9 mouse cellular contexts compared by ENCODE assay signal in the genomic region with DNA sequence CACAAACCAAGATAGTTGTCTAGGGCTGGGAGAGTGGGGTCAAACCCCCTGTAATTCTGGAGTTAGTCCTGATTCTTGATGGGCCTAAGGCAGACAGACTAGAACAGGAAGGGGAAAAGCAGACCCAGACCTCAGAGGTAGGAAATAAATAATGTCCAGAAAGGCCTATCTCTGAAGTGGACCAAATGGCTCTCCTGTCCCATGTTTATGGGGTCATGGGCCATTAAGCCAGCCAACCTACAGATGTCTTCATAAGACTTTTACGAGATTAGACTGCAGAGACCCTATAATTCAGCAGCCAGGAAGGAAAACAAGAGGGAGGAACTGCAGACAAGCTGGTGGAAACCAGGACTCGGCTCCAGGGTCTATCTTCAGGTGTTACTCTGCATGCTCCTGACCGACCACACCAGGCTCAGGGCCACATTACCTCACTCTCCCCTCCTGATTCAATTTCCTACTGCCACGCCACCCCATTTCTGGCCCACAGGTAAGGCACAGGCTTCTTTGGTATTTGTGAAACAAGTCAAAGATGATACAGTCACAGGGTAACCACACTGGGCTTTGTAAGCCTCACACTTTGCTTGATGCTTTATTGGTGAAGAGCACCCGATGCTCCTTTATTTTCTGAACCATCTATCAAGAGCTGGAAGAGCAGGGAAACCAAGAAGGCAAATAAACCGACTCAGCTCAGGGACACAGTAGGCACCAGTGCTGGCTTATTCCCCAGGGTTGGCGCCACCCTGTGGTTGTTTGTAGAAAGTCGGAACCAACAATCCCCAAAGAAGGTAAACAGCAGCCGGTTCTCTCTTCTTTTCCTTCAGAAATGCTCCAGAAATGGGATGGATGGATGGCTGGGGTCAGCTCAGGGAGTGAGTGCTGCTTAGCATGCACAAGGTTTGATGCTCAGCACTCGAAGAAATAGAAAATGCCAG. TPM values are rescaled to one million over a fixed set of nuclear protein-coding genes. Genes with fewer than 3 reads are reported as not detected.
DNase-seq lines count a peak whose midpoint lies in the region; ATAC-seq and TF ChIP-seq lines count a peak whose summit lies in the region.
"Had no signal": no experiment of that assay in that cellular context is flagged by ENCODE, and none has a peak within 500 bp of the region (broad histone marks: within the 10 kb centered on the region; RNA-seq: fewer than 3 reads in every experiment).

No protein-coding gene starts in this region.

- H3K4me2 ChIP-seq in midbrain, postnatal 0 days (ENCODE audit: low read depth, low read length, poor library complexity, severe bottlenecking): no peak overlapping the region
- no peak overlapping the region for H3K4me2 ChIP-seq in midbrain, embryonic 15.5 days
- no peak overlapping the region for H3K4me2 ChIP-seq in kidney, embryonic 16.5 days (replicated peaks; ENCODE audit: low read depth, low read length)
- no peak overlapping the region for H3K4me2 ChIP-seq in neural tube, embryonic 13.5 days

- 66% methylated on average over 10 of the region's 10 CpGs for WGBS in midbrain, postnatal 0 days
- 66% methylated on average over 10 of the region's 10 CpGs for WGBS in midbrain, embryonic 15.5 days
- WGBS in kidney, embryonic 16.5 days: 17% methylated on average over 10 of the region's 10 CpGs
- WGBS in neural tube, embryonic 13.5 days: 49% methylated on average over 10 of the region's 10 CpGs

- peak; percentile 65 for DNase-seq in gastrocnemius, postnatal 14 days
- no peak for DNase-seq in gastrocnemius, postnatal 36 days
- DNase-seq in midbrain, postnatal 0 days (ENCODE audit: low spot score): peak; percentile 74
- DNase-seq in adrenal gland, postnatal 10 days: peak; percentile 77
- DNase-seq in T-cell, adult 2 months (ENCODE audit: low spot score): no peak

- ATAC-seq in midbrain, postnatal 0 days (ENCODE audit: low FRiP score): no peak
- ATAC-seq in midbrain, embryonic 15.5 days (replicated peaks): no peak
- peak; percentile 67 for ATAC-seq in kidney, embryonic 16.5 days (ENCODE audit: low FRiP score, low TSS enrichment)
- peak; percentile 29; the same call in 1 of the 2 replicates for ATAC-seq in neural tube, embryonic 13.5 days (ENCODE audit: low read depth)

- peak; percentile 80 for TF ChIP-seq CTCF in midbrain, postnatal 0 days (IDR thresholded peaks at IDR 0.05)

- H3K36me3 ChIP-seq in midbrain, postnatal 0 days (ENCODE audit: insufficient read depth, low read length): 0 out of 2 replicates have a peak, but pooled peaks cover 7% of the 10 kb centered on the region
- peaks cover 10% of the 10 kb centered on the region; the same call in 1 of the 2 replicates for H3K36me3 ChIP-seq in midbrain, embryonic 15.5 days (replicated peaks)
- H3K36me3 ChIP-seq in kidney, embryonic 16.5 days (ENCODE audit: insufficient read depth, low read length): peaks cover 5% of the 10 kb centered on the region
- peaks cover 28% of the 10 kb centered on the region for H3K36me3 ChIP-seq in neural tube, embryonic 13.5 days

- no peaks in the 10 kb centered on the region for H3K9me3 ChIP-seq in midbrain, postnatal 0 days (ENCODE audit: low read length)
- H3K9me3 ChIP-seq in midbrain, embryonic 15.5 days: no peaks in the 10 kb centered on the region
- no peaks in the 10 kb centered on the region for H3K9me3 ChIP-seq in kidney, embryonic 16.5 days (ENCODE audit: low read length)
- H3K9me3 ChIP-seq in neural tube, embryonic 13.5 days: no peaks in the 10 kb centered on the region

- no peaks in the 10 kb centered on the region for H3K4me1 ChIP-seq in midbrain, postnatal 0 days (ENCODE audit: insufficient read depth, low read length)
- no peaks in the 10 kb centered on the region for H3K4me1 ChIP-seq in midbrain, embryonic 15.5 days
- H3K4me1 ChIP-seq in kidney, embryonic 16.5 days (ENCODE audit: insufficient read depth, low read length): peaks cover 23% of the 10 kb centered on the region
- H3K4me1 ChIP-seq in neural tube, embryonic 13.5 days (replicated peaks): peaks cover 31% of the 10 kb centered on the region

- no peak overlapping the region for H3K9ac ChIP-seq in midbrain, postnatal 0 days (replicated peaks; ENCODE audit: low read length, poor library complexity, severe bottlenecking)
- H3K9ac ChIP-seq in midbrain, embryonic 15.5 days: no peak overlapping the region
- H3K9ac ChIP-seq in kidney, embryonic 16.5 days (replicated peaks; ENCODE audit: low read length): no peak overlapping the region
- no peak overlapping the region for H3K9ac ChIP-seq in neural tube, embryonic 13.5 days

- intact Hi-C loops in gastrocnemius, postnatal 14 days (cut with DNase I; ENCODE audit: low total_unique reads): no loop called here
- intact Hi-C loops in gastrocnemius, postnatal 36 days (cut with DNase I): no loop called here

- no peak overlapping the region for H3K27ac ChIP-seq in midbrain, postnatal 0 days (ENCODE audit: low read depth, low read length)
- no peak overlapping the region for H3K27ac ChIP-seq in midbrain, embryonic 15.5 days
- peak overlapping the region; percentile 74 for H3K27ac ChIP-seq in kidney, embryonic 16.5 days (ENCODE audit: low read length)
- H3K27ac ChIP-seq in neural tube, embryonic 13.5 days (replicated peaks): peak overlapping the region; percentile 57

- no peaks in the 10 kb centered on the region for H3K27me3 ChIP-seq in midbrain, postnatal 0 days (ENCODE audit: insufficient read depth, low read length)
- no peaks in the 10 kb centered on the region for H3K27me3 ChIP-seq in midbrain, embryonic 15.5 days (replicated peaks)
- H3K27me3 ChIP-seq in kidney, embryonic 16.5 days (ENCODE audit: insufficient read depth, low read length): no peaks in the 10 kb centered on the region
- no peaks in the 10 kb centered on the region for H3K27me3 ChIP-seq in neural tube, embryonic 13.5 days

- no peak overlapping the region for H3K4me3 ChIP-seq in midbrain, postnatal 0 days (ENCODE audit: low read depth, low read length)
- H3K4me3 ChIP-seq in midbrain, embryonic 15.5 days: no peak overlapping the region
- no peak overlapping the region for H3K4me3 ChIP-seq in kidney, embryonic 16.5 days (ENCODE audit: low read length)
- H3K4me3 ChIP-seq in neural tube, embryonic 13.5 days: no peak overlapping the region
- H3K4me3 ChIP-seq: myocyte had no signal

RNA-seq across cellular contexts. Expression of gene Smug1, which starts 23.9 kb away (rescaled TPM):
- 10 to 100 TPM; 10.6 to 11.6 TPM for total RNA-seq in gastrocnemius, postnatal 14 days (2021)
- 10 to 100 TPM in 1 of 2 experiments, 1 to 10 TPM in 1; 9.9 to 11.3 TPM for total RNA-seq in gastrocnemius, postnatal 36 days (2021)
- 33.2 and 42.9 TPM in 2 replicates for total RNA-seq in midbrain, postnatal 0 days (2014; rRNA removed)
- 13.6 and 14.1 TPM in 2 replicates for polyA plus RNA-seq in midbrain, postnatal 0 days (2015; fragmentation: Nextera tagmentation; extraction: Ambion mirVana)
- 23.4 and 24.2 TPM in 2 replicates for polyA plus RNA-seq in midbrain, embryonic 15.5 days (2015; fragmentation: Nextera tagmentation; extraction: Ambion mirVana)
- total RNA-seq in adrenal gland, postnatal 10 days (2021): 10 to 100 TPM; 14.0 to 19.9 TPM
- 19.8 and 20.5 TPM in 2 replicates for polyA plus RNA-seq in kidney, embryonic 16.5 days (2015; fragmentation: Nextera tagmentation; extraction: Ambion mirVana)
- polyA plus RNA-seq in neural tube, embryonic 13.5 days (2015; fragmentation: Nextera tagmentation; extraction: Ambion mirVana): 36.1 and 41.0 TPM in 2 replicates

RNA-seq across cellular contexts. Expression of gene Cbx5, which starts 48.8 kb away (rescaled TPM):
- 10 to 100 TPM; 29.9 to 41.5 TPM for total RNA-seq in gastrocnemius, postnatal 14 days (2021)
- total RNA-seq in gastrocnemius, postnatal 36 days (2021): 10 to 100 TPM; 26.4 to 26.6 TPM
- total RNA-seq in midbrain, postnatal 0 days (2014; rRNA removed): 190 and 229 TPM in 2 replicates
- polyA plus RNA-seq in midbrain, postnatal 0 days (2015; fragmentation: Nextera tagmentation; extraction: Ambion mirVana): 101 and 106 TPM in 2 replicates
- polyA plus RNA-seq in midbrain, embryonic 15.5 days (2015; fragmentation: Nextera tagmentation; extraction: Ambion mirVana): 147 and 153 TPM in 2 replicates
- total RNA-seq in adrenal gland, postnatal 10 days (2021): 10 to 100 TPM; 66.6 to 85.8 TPM
- polyA plus RNA-seq in kidney, embryonic 16.5 days (2015; fragmentation: Nextera tagmentation; extraction: Ambion mirVana): 109 and 120 TPM in 2 replicates
- 104 and 116 TPM in 2 replicates for polyA plus RNA-seq in neural tube, embryonic 13.5 days (2015; fragmentation: Nextera tagmentation; extraction: Ambion mirVana)

RNA-seq across cellular contexts. Expression of gene Hnrnpa1, which starts 49.4 kb away (rescaled TPM):
- 100 to 1,000 TPM; 110 to 114 TPM for total RNA-seq in gastrocnemius, postnatal 14 days (2021)
- total RNA-seq in gastrocnemius, postnatal 36 days (2021): 100 to 1,000 TPM in 1 of 2 experiments, 10 to 100 TPM in 1; 80.3 to 101 TPM
- 142 and 190 TPM in 2 replicates for total RNA-seq in midbrain, postnatal 0 days (2014; rRNA removed)
- polyA plus RNA-seq in midbrain, postnatal 0 days (2015; fragmentation: Nextera tagmentation; extraction: Ambion mirVana): 540 and 609 TPM in 2 replicates
- polyA plus RNA-seq in midbrain, embryonic 15.5 days (2015; fragmentation: Nextera tagmentation; extraction: Ambion mirVana): 669 and 721 TPM in 2 replicates
- 100 to 1,000 TPM; 248 to 299 TPM for total RNA-seq in adrenal gland, postnatal 10 days (2021)
- 831 and 924 TPM in 2 replicates for polyA plus RNA-seq in kidney, embryonic 16.5 days (2015; fragmentation: Nextera tagmentation; extraction: Ambion mirVana)
- polyA plus RNA-seq in neural tube, embryonic 13.5 days (2015; fragmentation: Nextera tagmentation; extraction: Ambion mirVana): 784 and 805 TPM in 2 replicates

Comparison
In these comparisons a context has a peak if more than half of its experiments do, and no peak if none do; other contexts are left out.
1. DNase-seq: peak in gastrocnemius, postnatal 14 days (single experiment), midbrain, postnatal 0 days (single experiment) and adrenal gland, postnatal 10 days (single experiment); none in gastrocnemius, postnatal 36 days (0 of 2) and T-cell, adult 2 months (single experiment).
2. ATAC-seq: peak in kidney, embryonic 16.5 days (single experiment) and neural tube, embryonic 13.5 days (single experiment); none in midbrain, postnatal 0 days (single experiment) and midbrain, embryonic 15.5 days (single experiment).
3. H3K27ac ChIP-seq: peak in kidney, embryonic 16.5 days (single experiment) and neural tube, embryonic 13.5 days (single experiment); none in midbrain, postnatal 0 days (single experiment) and midbrain, embryonic 15.5 days (single experiment).